Mouse (Mus musculus) hindbrain, embryonic 14.5 days (tissue): ENCODE data around the gene Cpm. TPM values are rescaled to one million over a fixed set of nuclear protein-coding genes. Genes with fewer than 3 reads are reported as not detected.
"Not testable (repeated sequence)": the region's sequence is repeated elsewhere in the genome, so short reads cannot be mapped to it uniquely, and the experiment has no call there.

Experiments used
- ATAC-seq: fragments of 200-750 bp; cut with Nextera tagmentation; 2 replicates; pipeline ENCODE4 v1.8.0; 2017; ENCODE audit warnings: moderate number of reproducible peaks, mild to moderate bottlenecking, moderate TSS enrichment, moderate library complexity; ENCODE audit not compliant: low FRiP score
- DNase-seq: peaks from one replicate; pipeline ENCODE4 v3.0.0-alpha.2; 2015; ENCODE audit warnings: low spot score
- H3K27ac ChIP-seq: fragments of 300-500 bp; sonication (generic); 2 replicates; pipeline ENCODE4 v1.5.1; 2014; ENCODE audit warnings: mild to moderate bottlenecking, moderate library complexity
- H3K27me3 ChIP-seq: fragments of 300-500 bp; sonication (generic); 2 replicates; pipeline ENCODE4 v1.6.1; 2014; ENCODE audit warnings: mild to moderate bottlenecking, low read length, mixed read lengths; ENCODE audit not compliant: control insufficient read depth, insufficient read depth
- H3K36me3 ChIP-seq: fragments of 300-500 bp; sonication (generic); replicated peaks from 2 replicates; pipeline ENCODE4 v1.6.1; 2014; ENCODE audit not compliant: control insufficient read depth, insufficient read depth
- H3K4me1 ChIP-seq: fragments of 300-500 bp; sonication (generic); replicated peaks from 2 replicates; pipeline ENCODE4 v1.6.1; 2014; ENCODE audit warnings: antibody characterized with exemption, low read length, mixed read lengths; ENCODE audit not compliant: control insufficient read depth, insufficient read depth
- H3K4me2 ChIP-seq: fragments of 300-500 bp; sonication (generic); replicated peaks from 2 replicates; pipeline ENCODE4 v1.6.1; 2014; ENCODE audit warnings: mild to moderate bottlenecking, moderate library complexity
- H3K4me3 ChIP-seq: fragments of 300-500 bp; sonication (generic); replicated peaks from 2 replicates; pipeline ENCODE4 v1.5.1; 2014; ENCODE audit warnings: mild to moderate bottlenecking, low read length
- H3K9ac ChIP-seq: fragments of 300-500 bp; sonication (generic); 2 replicates; pipeline ENCODE4 v1.6.1; 2014
- H3K9me3 ChIP-seq: fragments of 300-500 bp; sonication (generic); 2 replicates; pipeline ENCODE4 v1.6.1; 2016; ENCODE audit warnings: low read length; ENCODE audit not compliant: control insufficient read depth
- WGBS: fragments of 180-500 bp; shearing (Covaris S2); extraction: QIAGEN DNeasy Blood & Tissue Kit; methylation state at CpG from one replicate; pipeline ENCODE4 v1.1.7; 2014; 5-methylcytosine and 5-hydroxymethylcytosine counted together
- polyA plus RNA-seq: library from polyadenylated mRNA; unstranded; fragments of >200 nt; fragmentation: Nextera tagmentation; extraction: Ambion mirVana; gene quantifications from 2 replicates; pipeline ENCODE4 v1.2.1, GENCODE M21; 2014

Cpm gene
- polyA plus RNA-seq, 1 experiment from 2014 or later = 3.0 TPM

DNA sequence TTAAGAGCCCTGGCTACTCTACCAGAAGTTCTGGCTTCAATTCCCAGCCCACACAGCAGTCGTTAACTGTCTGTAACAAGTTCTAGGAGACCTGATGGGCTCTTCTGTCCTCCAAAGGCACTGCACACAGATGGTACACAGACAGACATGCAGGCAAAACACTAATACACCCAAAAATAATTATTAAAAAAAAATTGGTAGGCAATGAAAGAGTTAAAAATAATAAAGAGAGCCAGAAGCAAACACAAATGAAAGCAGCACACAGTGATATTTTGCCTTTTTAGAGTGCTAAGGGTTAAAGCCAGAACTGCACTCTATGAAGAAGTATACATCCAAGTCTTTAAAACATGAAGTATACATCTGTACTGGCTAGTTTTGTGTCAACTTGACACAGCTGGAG lies 71.2 kb downstream of the Cpm start:
- DNase-seq (no peak), ATAC-seq (no peak)
- Histone ChIP-seq H3K36me3 (peaks cover 97% of the 10 kb centered on the region), H3K4me2 (no peak overlapping the region), H3K27me3 (no peaks in the 10 kb centered on the region), H3K9ac (no peak overlapping the region), H3K9me3 (no peaks in the 10 kb centered on the region), H3K27ac (no peak overlapping the region), H3K4me3 (no peak overlapping the region), H3K4me1 (no peaks in the 10 kb centered on the region)
- 96% methylated on average over 1 of the region's 1 CpGs for WGBS

- Histone ChIP-seq H3K4me3 (no peak overlapping the region), H3K27me3 (no peaks in the 10 kb centered on the region), H3K36me3 (peaks cover 96% of the 10 kb centered on the region), H3K4me1 (no peaks in the 10 kb centered on the region), H3K9ac (no peak overlapping the region), H3K9me3 (no peaks in the 10 kb centered on the region), H3K27ac (no peak overlapping the region), H3K4me2 (no peak overlapping the region)
- ATAC-seq (no peak), DNase-seq (no peak)
- WGBS = 92% methylated on average over 6 of the region's 6 CpGs
These were observed 71.9 kb downstream of the Cpm start for GRCm38 (mm10) chr10:117701034-117701829.

GRCm38 (mm10) chr10:117702024-117702833 lies 72.9 kb downstream of the Cpm start:
- no peaks in the 10 kb centered on the region for H3K27me3 ChIP-seq
- H3K9me3 ChIP-seq = no peaks in the 10 kb centered on the region
- no peak overlapping the region for H3K27ac ChIP-seq
- 0 out of 2 replicates have a peak, but pooled peaks cover 3% of the 10 kb centered on the region for H3K4me1 ChIP-seq
- no peak overlapping the region for H3K4me3 ChIP-seq
- H3K9ac ChIP-seq = no peak overlapping the region
- no peak for ATAC-seq
- 95% methylated on average over 6 of the region's 6 CpGs for WGBS
- H3K4me2 ChIP-seq = no peak overlapping the region
- DNase-seq = no peak
- H3K36me3 ChIP-seq = peaks cover 96% of the 10 kb centered on the region

DNA sequence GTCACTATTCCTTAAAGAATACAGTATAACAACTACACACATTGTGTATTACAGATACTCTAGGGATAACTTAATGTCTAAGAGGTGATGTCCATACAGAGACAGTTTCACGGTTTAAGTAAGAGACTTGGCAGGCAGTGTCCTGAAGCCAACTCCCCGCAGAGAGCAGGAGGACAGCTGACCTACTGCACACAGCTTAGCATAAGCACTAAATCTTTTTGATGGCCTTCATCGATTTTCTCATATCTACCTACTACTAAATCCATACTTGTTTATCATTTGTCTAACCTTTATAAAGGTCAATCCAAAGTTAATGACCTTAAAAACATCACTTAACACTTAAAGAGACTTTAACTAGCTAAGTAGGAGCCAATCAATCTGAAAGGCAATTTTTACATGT lies 74.2 kb downstream of the Cpm start:
- DNase-seq (no peak), ATAC-seq (no peak)
- Histone ChIP-seq H3K27ac (no peak overlapping the region), H3K9ac (no peak overlapping the region), H3K4me1 (0 out of 2 replicates have a peak, but pooled peaks cover 3% of the 10 kb centered on the region), H3K27me3 (no peaks in the 10 kb centered on the region), H3K9me3 (no peaks in the 10 kb centered on the region), H3K4me2 (no peak overlapping the region), H3K4me3 (no peak overlapping the region), H3K36me3 (peaks cover 92% of the 10 kb centered on the region)
- 94% methylated on average over 3 of the region's 3 CpGs for WGBS

GRCm38 (mm10) chr10:117704314-117704963 lies 75.1 kb downstream of the Cpm start:
- not testable (repeated sequence) for H3K4me3 ChIP-seq, H3K27ac ChIP-seq, H3K9ac ChIP-seq, H3K4me2 ChIP-seq, H3K9me3 ChIP-seq, H3K27me3 ChIP-seq, ATAC-seq, DNase-seq
- peaks cover 11% of the 10 kb centered on the region for H3K4me1 ChIP-seq
- WGBS = over 99% methylated on average over 6 of the region's 6 CpGs
- peaks cover 83% of the 10 kb centered on the region for H3K36me3 ChIP-seq

DNA sequence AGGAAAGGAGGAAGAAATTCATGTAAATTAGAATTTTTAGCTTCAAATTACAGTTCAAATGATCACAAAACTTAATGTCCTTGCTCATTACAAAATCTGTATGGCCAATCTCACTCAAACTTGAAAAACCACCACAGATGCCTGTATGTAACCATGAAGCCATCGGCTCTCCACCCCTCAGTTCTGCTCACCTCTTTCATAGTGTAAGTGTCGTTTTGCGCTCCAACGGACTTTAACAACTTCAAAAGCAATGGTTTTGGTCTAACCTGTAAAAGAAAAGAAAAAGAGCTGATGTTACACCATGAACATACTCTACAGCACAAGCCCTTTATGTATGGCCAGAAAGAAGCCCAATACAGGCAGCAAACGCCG lies 75.7 kb downstream of the Cpm start:
- H3K4me1 ChIP-seq = peaks cover 13% of the 10 kb centered on the region
- no peak overlapping the region for H3K9ac ChIP-seq
- peaks cover 78% of the 10 kb centered on the region for H3K36me3 ChIP-seq
- H3K9me3 ChIP-seq = no peaks in the 10 kb centered on the region
- H3K27ac ChIP-seq = no peak overlapping the region
- ATAC-seq = no peak
- H3K27me3 ChIP-seq = no peaks in the 10 kb centered on the region
- H3K4me3 ChIP-seq = no peak overlapping the region
- no peak for DNase-seq
- H3K4me2 ChIP-seq = no peak overlapping the region
- WGBS = 96% methylated on average over 6 of the region's 6 CpGs

- Histone ChIP-seq H3K4me2 (no peak overlapping the region), H3K27ac (no peak overlapping the region), H3K9ac (no peak overlapping the region), H3K27me3 (no peaks in the 10 kb centered on the region), H3K4me1 (peaks cover 13% of the 10 kb centered on the region), H3K9me3 (no peaks in the 10 kb centered on the region), H3K36me3 (peaks cover 69% of the 10 kb centered on the region), H3K4me3 (no peak overlapping the region)
- ATAC-seq (no peak), DNase-seq (no peak)
These were observed 76.5 kb downstream of the Cpm start for GRCm38 (mm10) chr10:117705806-117706205.

DNA sequence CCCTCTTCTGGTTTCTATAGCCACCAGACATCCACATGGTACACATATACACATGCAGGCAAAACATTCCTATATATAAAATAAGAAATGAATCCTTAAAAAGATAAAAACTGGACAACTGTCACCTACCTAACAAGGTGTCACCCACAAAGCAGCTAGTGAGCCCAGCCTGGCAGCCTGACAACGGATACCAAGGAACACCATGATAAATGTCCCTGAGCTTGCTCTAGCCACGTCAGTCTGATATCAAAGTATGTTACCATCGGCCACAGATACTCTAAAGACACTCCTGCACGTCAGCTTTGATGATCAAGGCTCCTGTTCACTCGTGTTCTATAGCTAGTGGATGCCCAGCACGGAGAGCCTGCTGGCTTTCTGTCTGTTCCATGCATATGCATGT lies 77.1 kb downstream of the Cpm start:
- WGBS = 80% methylated on average over 6 of the region's 6 CpGs

DNA sequence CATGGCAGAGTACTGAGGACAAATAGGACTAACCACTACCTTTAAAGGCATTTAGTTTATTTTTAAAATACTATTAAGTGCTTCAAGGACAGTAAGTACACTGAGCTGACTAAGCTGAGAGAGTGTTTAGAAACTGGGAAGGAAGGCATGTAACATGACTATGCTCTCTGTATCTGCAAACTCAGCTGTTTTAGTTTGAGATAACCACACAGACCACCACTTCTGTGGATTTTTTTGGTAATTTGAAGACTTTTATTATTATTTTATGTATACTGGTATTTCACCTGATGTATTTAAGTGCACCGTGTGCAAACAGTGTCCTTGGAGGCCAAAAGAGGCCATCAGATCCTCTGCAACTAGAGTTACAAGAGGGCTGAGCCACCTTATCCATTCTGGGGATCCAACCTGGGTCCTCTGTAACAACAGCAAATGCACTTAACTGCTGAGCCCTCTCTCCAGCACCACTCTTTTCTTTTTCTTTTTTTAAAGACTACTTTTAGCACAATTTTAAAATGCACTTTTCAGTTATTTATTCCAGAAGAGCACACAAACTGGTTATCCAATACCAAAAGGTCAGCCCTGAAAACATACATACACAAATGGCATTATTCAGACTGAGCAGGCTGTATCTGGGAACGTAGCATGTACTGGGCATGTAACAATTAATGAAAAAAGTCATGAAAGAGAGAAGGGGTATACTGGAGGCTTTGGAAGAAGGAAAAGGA lies 78.0 kb downstream of the Cpm start:
- DNase-seq (no peak), ATAC-seq (no peak)
- Histone ChIP-seq H3K27ac (no peak overlapping the region), H3K4me2 (no peak overlapping the region), H3K4me1 (peaks cover 13% of the 10 kb centered on the region), H3K36me3 (peaks cover 55% of the 10 kb centered on the region), H3K9me3 (no peaks in the 10 kb centered on the region), H3K4me3 (no peak overlapping the region), H3K27me3 (no peaks in the 10 kb centered on the region), H3K9ac (no peak overlapping the region)
- WGBS = 93% methylated on average over 2 of the region's 2 CpGs

More for the DNA sequence above, 77.1 kb downstream of the Cpm start:
- no peak overlapping the region for H3K27ac ChIP-seq
- ATAC-seq (no peak), DNase-seq (no peak)
- no peak overlapping the region for H3K9ac ChIP-seq
- peaks cover 63% of the 10 kb centered on the region for H3K36me3 ChIP-seq
- no peaks in the 10 kb centered on the region for H3K9me3 ChIP-seq
- H3K27me3 ChIP-seq = no peaks in the 10 kb centered on the region
- peaks cover 13% of the 10 kb centered on the region for H3K4me1 ChIP-seq
- H3K4me2 ChIP-seq = no peak overlapping the region
- H3K4me3 ChIP-seq = no peak overlapping the region
